Mouse (Mus musculus) skeletal muscle tissue, adult 2 months (tissue): ENCODE measurements at regions not wholly inside any gene's neighbourhood (a gene's known extent, or its start where the extent isn't known, plus 50 kb on each side); places are given as distances from the start of the nearest gene placed in this dataset.

ENCODE experiments used
- DNase-seq: peaks from one replicate; pipeline ENCODE4 v3.0.0-alpha.2; 2012; ENCODE audit warnings: low read depth, low spot score

- no peak for DNase-seq
Observed at GRCm38 (mm10) chr10:8020113-8020512, 64.1 kb upstream of the Tab2 start.

GRCm38 (mm10) chr10:8018229-8019026 is 62.4 kb upstream of the Tab2 start:
- no peak for DNase-seq

GRCm38 (mm10) chr10:8016741-8017140 is 60.7 kb upstream of the Tab2 start:
- DNase-seq, result no peak

- DNase-seq, result no peak
Observed at GRCm38 (mm10) chr10:8011744-8012143, 55.7 kb upstream of the Tab2 start.

- DNase-seq, result no peak
Observed at GRCm38 (mm10) chr10:8011138-8011537, 55.1 kb upstream of the Tab2 start.

- no peak for DNase-seq
Observed at GRCm38 (mm10) chr10:8009855-8010254, 53.8 kb upstream of the Tab2 start.

GRCm38 (mm10) chr10:8007990-8008368 is 51.9 kb upstream of the Tab2 start:
- DNase-seq, result no peak

- no peak for DNase-seq
Observed at GRCm38 (mm10) chr10:8007286-8007989, 51.4 kb upstream of the Tab2 start.
